Mouse (Mus musculus) R1 (cell line): ENCODE data around the gene Myl12a.

Source experiments
- DNase-seq: peaks from one replicate; pipeline ENCODE4 v3.0.0-alpha.2; 2018; ENCODE audit warnings: low read depth, low spot score

The Myl12a gene

GRCm38 (mm10) chr17:70989991-70990390 lies 12.7 kb downstream of the Myl12a start:
- DNase-seq = peak; percentile 85

GRCm38 (mm10) chr17:70989430-70989829 lies 13.2 kb downstream of the Myl12a start:
- DNase-seq = no peak

GRCm38 (mm10) chr17:70988337-70988767 lies 14.3 kb downstream of the Myl12a start:
- DNase-seq = no peak

- no peak for DNase-seq
These were observed 15.6 kb downstream of the Myl12a start for GRCm38 (mm10) chr17:70986831-70987660.

- no peak for DNase-seq
These were observed 16.3 kb downstream of the Myl12a start for GRCm38 (mm10) chr17:70986355-70986740.

GRCm38 (mm10) chr17:70985501-70986354 lies 16.9 kb downstream of the Myl12a start:
- DNase-seq = peak; percentile 88

GRCm38 (mm10) chr17:70979345-70980223 lies 23.1 kb downstream of the Myl12a start:
- DNase-seq = peak; percentile 57

GRCm38 (mm10) chr17:70977799-70978198 lies 24.9 kb downstream of the Myl12a start:
- peak; percentile 46 for DNase-seq

GRCm38 (mm10) chr17:70974065-70974464 lies 28.6 kb downstream of the Myl12a start:
- peak; percentile 62 for DNase-seq

GRCm38 (mm10) chr17:70973398-70973797 lies 29.3 kb downstream of the Myl12a start:
- peak; percentile 26 for DNase-seq

GRCm38 (mm10) chr17:70971206-70971605 lies 31.5 kb downstream of the Myl12a start:
- DNase-seq = no peak

- peak; percentile 72 for DNase-seq
These were observed 34.0 kb downstream of the Myl12a start for GRCm38 (mm10) chr17:70968606-70969191.

GRCm38 (mm10) chr17:70967646-70968045 lies 35.0 kb downstream of the Myl12a start:
- DNase-seq = no peak

- peak; percentile 45 for DNase-seq
These were observed 35.5 kb downstream of the Myl12a start for GRCm38 (mm10) chr17:70967191-70967590.

GRCm38 (mm10) chr17:70966126-70966525 lies 36.6 kb downstream of the Myl12a start:
- DNase-seq = no peak

- no peak for DNase-seq
These were observed 37.4 kb downstream of the Myl12a start for GRCm38 (mm10) chr17:70965281-70965680.

- DNase-seq = peak; percentile 78
These were observed 39.1 kb downstream of the Myl12a start for GRCm38 (mm10) chr17:70963546-70963945.

GRCm38 (mm10) chr17:70951266-70951665 lies 51.4 kb downstream of the Myl12a start:
- DNase-seq = peak; percentile 35

GRCm38 (mm10) chr17:70949171-70949570 lies 53.5 kb downstream of the Myl12a start:
- no peak for DNase-seq

GRCm38 (mm10) chr17:70948721-70949120 lies 54.0 kb downstream of the Myl12a start:
- DNase-seq = no peak

GRCm38 (mm10) chr17:70943779-70944178 lies 58.9 kb downstream of the Myl12a start:
- no peak for DNase-seq
